Mouse (Mus musculus) stomach, postnatal 0 days (tissue): ENCODE data around the gene Cd96.

Source experiments
- CTCF ChIP-seq: IDR thresholded peaks from 2 replicates; pipeline ENCODE4 v1.5.1; 2016; ENCODE audit warnings: antibody characterized with exemption, low read depth, mild to moderate bottlenecking, moderate library complexity
- EP300 ChIP-seq: optimal IDR thresholded peaks from 2 replicates; pipeline ENCODE3; 2016; ENCODE audit warnings: antibody characterized with exemption

DNA sequence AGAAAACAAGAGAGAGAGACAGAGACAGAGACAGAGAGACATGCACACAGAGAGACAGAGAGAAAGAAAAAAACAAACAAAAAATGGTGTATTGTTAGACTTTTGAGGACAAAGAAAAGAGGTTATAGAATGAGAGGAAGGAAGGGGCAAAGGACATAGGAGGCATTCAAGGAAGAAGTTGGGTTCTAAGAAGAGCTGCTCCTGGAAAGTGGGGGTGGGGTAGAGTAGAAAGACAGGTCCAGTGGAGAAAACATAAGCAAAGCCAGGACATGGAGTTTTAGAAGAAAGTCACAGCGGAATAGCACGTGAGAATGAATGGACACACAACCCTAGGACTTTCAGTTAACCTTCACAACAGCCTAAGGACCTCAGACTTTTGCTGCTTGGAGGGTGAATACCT, 99.7 kb downstream of the Cd96 start:
- TF ChIP-seq CTCF, result no peak
- TF ChIP-seq EP300, result no peak
